Mouse (Mus musculus) gastrocnemius, postnatal 4 days (tissue): ENCODE measurements around the gene Dolk. TPM values are rescaled to one million over a fixed set of nuclear protein-coding genes. Genes with fewer than 3 reads are reported as not detected.

Experiments used
- total RNA-seq, 2 experiments: library from RNA; stranded (reverse); gene quantifications; 2 replicates each; pipeline ENCODE4 v1.2.3; 2021

Dolk gene
- total RNA-seq, 2 experiments from 2014 or later: 21.3 to 21.5 TPM

Other genes starting within 250 kb of the Dolk start
- gene Wdr34, start 237.5 kb downstream of the Dolk start, total RNA-seq: 10 to 100 TPM; 10.2 to 12.2 TPM
- gene Set, start 229.0 kb downstream of the Dolk start, total RNA-seq: 100 to 1,000 TPM; 155 to 163 TPM
- gene Pkn3, start 208.7 kb downstream of the Dolk start, total RNA-seq: 1 to 10 TPM; 8.0 to 9.6 TPM
- 1 to 10 TPM; 4.5 to 5.7 TPM for gene Zdhhc12, start 192.7 kb downstream of the Dolk start, total RNA-seq
- gene Zer1, start 161.7 kb downstream of the Dolk start, total RNA-seq: 10 to 100 TPM; 24.6 to 27.1 TPM
- gene Tbc1d13, start 152.6 kb downstream of the Dolk start, total RNA-seq: 10 to 100 TPM; 24.7 to 26.2 TPM
- gene Endog, start 114.8 kb downstream of the Dolk start, total RNA-seq: 10 to 100 TPM; 26.3 to 27.6 TPM
- 10 to 100 TPM; 11.9 to 13.6 TPM for gene Spout1, start 107.9 kb downstream of the Dolk start, total RNA-seq
- gene Kyat1, start 80.5 kb downstream of the Dolk start, total RNA-seq: 10 to 100 TPM; 11.9 to 12.7 TPM
- gene Lrrc8a, start 48.6 kb downstream of the Dolk start, total RNA-seq: 10 to 100 TPM; 26.6 to 26.7 TPM
- 1 to 10 TPM; 1.0 to 1.3 TPM for gene Gm28035, start 45.8 kb downstream of the Dolk start, total RNA-seq
- gene Phyhd1, start 20.1 kb downstream of the Dolk start, total RNA-seq: 10 to 100 TPM; 16.7 to 19.3 TPM
- gene Gm28038, start 5.3 kb downstream of the Dolk start, total RNA-seq: not detected
- 10 to 100 TPM; 32.7 to 34.2 TPM for gene Nup188, start 63 bp upstream of the Dolk start, total RNA-seq
- 10 to 100 TPM; 53.6 to 63.6 TPM for gene Sh3glb2, start 73.0 kb upstream of the Dolk start, total RNA-seq
- 10 to 100 TPM; 33.2 to 37.5 TPM for gene Miga2, start 77.9 kb upstream of the Dolk start, total RNA-seq
- 10 to 100 TPM; 18.3 to 21.1 TPM for gene Dolpp1, start 105.9 kb upstream of the Dolk start, total RNA-seq
- 100 to 1,000 TPM; 229 to 241 TPM for gene Crat, start 129.5 kb upstream of the Dolk start, total RNA-seq
- gene Ptpa, start 129.7 kb upstream of the Dolk start, total RNA-seq: 100 to 1,000 TPM; 122 to 132 TPM
- gene Ier5l, start 187.9 kb upstream of the Dolk start, total RNA-seq: 1 to 10 TPM; 8.2 to 8.9 TPM